Mouse (Mus musculus): Measurements from ENCODE around the gene Nemf.

GRCm38 (mm10) chr12:69385542-69386280 lies 28.7 kb upstream of the Nemf start:
- TF ChIP-seq POLR2A (IDR thresholded peaks at IDR 0.05; ENCODE audit: control insufficient read depth, low read depth, low read length) (no peak), CTCF (IDR thresholded peaks at IDR 0.05; ENCODE audit: control insufficient read depth, insufficient read depth, insufficient replicate concordance, low read depth, low read length) (no peak)
